Mouse (Mus musculus) spleen, adult 2 months (tissue): Measurements from ENCODE around the gene Rad51b.

Experiments
- CTCF ChIP-seq: fragments of 200-500 bp; IDR thresholded peaks from 2 replicates; pipeline ENCODE4 v1.5.1; 2011; ENCODE audit warnings: mild to moderate bottlenecking, inconsistent platforms; ENCODE audit not compliant: insufficient read depth, insufficient read length, insufficient replicate concordance; ENCODE audit errors: extremely low read depth
- POLR2A ChIP-seq: fragments of 200-500 bp; IDR thresholded peaks from 2 replicates; pipeline ENCODE4 v1.6.1; 2011; ENCODE audit warnings: low read depth, low read length, inconsistent platforms

DNA sequence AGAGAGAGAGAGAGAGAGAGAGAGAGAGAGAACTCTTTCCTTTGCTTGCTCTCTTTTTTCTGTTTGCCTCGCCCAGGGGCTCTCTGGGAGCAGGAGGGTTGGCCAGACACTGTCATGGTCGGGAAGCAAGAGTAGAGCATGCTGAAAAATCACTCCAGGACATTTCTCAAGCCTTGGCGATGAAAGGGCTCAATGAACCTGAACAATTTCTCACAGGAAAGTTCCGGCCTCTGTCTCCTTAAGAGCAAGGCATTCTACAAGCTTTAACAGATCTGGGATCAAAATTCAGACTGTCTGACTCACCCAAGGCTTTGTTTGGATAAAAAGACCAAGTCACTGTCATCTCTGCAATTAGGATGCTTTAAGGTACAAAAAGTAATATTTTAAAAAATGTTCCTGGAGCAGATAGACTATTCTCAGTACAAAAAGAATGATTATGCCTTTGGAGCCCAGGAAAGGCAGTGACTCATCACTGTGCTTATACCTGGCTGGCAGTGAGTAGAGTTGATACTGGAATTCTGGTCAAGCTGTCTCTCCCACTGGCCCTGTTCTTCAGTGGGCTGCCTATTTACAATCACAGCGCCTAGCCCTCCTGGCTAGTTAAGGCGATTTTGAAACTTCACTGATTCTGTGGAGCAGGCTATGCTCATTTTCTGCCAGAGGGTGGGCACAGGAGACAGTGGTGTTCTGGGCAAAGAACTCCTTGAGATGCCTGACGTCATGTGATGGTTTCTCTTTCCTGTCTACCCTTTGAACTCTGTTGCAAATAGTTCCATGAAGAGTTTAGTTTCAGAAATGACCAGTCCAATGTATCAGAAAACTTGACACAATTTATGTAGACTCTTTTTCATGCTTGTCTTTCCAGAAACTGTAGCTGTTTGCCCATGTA is 352.0 kb downstream of the Rad51b start:
- no peak for TF ChIP-seq POLR2A
- no peak for TF ChIP-seq CTCF
